Mouse (Mus musculus): Measurements from ENCODE around the gene Eln. TPM values are rescaled to one million over a fixed set of nuclear protein-coding genes. Genes with fewer than 3 reads are reported as not detected.

The Eln gene
- total RNA-seq, 1 experiment from 2014 or later: not detected

Other genes starting within 250 kb of the Eln start
- gene Clip2, start 194.9 kb downstream of the Eln start, total RNA-seq (2017): 6.2 and 13.3 TPM in 2 replicates
- not detected in 2 replicates for gene Syna, start 187.2 kb downstream of the Eln start, total RNA-seq (2017)
- 159 and 183 TPM in 2 replicates for gene Rfc2, start 166.0 kb downstream of the Eln start, total RNA-seq (2017)
- gene Lat2, start 132.3 kb downstream of the Eln start, total RNA-seq (2017): 50.2 and 65.4 TPM in 2 replicates
- gene Eif4h, start 107.8 kb downstream of the Eln start, total RNA-seq (2017): 214 and 235 TPM in 2 replicates
- gene Limk1, start 58.7 kb downstream of the Eln start, total RNA-seq (2017): 12.6 and 15.1 TPM in 2 replicates
- not detected in 2 replicates for gene Tmem270, start 159.4 kb upstream of the Eln start, total RNA-seq (2017)
- 30.1 and 31.1 TPM in 2 replicates for gene Cldn13, start 168.2 kb upstream of the Eln start, total RNA-seq (2017)
- 7.4 and 10.0 TPM in 2 replicates for gene Mettl27, start 185.0 kb upstream of the Eln start, total RNA-seq (2017)
- 0.92 TPM in 1 of 2 replicates, not detected in the other for gene Cldn4, start 199.6 kb upstream of the Eln start, total RNA-seq (2017)
- not detected in 2 replicates for gene Cldn3, start 238.9 kb upstream of the Eln start, total RNA-seq (2017)